Mouse (Mus musculus) CH12.LX (cell line): ENCODE data around the gene Atp2c2. TPM values are rescaled to one million over a fixed set of nuclear protein-coding genes. Genes with fewer than 3 reads are reported as not detected.

ENCODE experiments used
- DNase-seq: peaks from one replicate; pipeline ENCODE4 v3.0.0-alpha.2; 2013; ENCODE audit errors: extremely low read depth
- H3K27ac ChIP-seq: 2 replicates; pipeline ENCODE4 v1.5.1; 2012; ENCODE audit warnings: low read depth, mild to moderate bottlenecking, control low read depth, moderate library complexity; ENCODE audit not compliant: insufficient read depth
- H3K27me3 ChIP-seq: replicated peaks from 2 replicates; pipeline ENCODE3; 2012; ENCODE audit warnings: inconsistent platforms
- H3K36me3 ChIP-seq, 2 experiments: replicated peaks in 1 of 2; 2 replicates each; pipeline versions ENCODE3 to v1.6.1; 2012; ENCODE audit warnings: inconsistent platforms in 1 of 2, low read length in 1 of 2, mild to moderate bottlenecking in 1 of 2, mixed read lengths in 1 of 2, moderate library complexity in 1 of 2; ENCODE audit not compliant: control insufficient read depth in 1 of 2, insufficient read depth in 1 of 2
- H3K4me1 ChIP-seq, 2 experiments: 2 replicates each; pipeline ENCODE4 v1.6.1; 2012; ENCODE audit warnings: inconsistent platforms in 1 of 2, moderate library complexity in 1 of 2; ENCODE audit not compliant: insufficient read depth in 2 of 2, control insufficient read depth in 1 of 2
- H3K4me2 ChIP-seq: 2 replicates; pipeline ENCODE4 v1.6.1; 2012; ENCODE audit warnings: low read depth, mild to moderate bottlenecking, control low read depth; ENCODE audit not compliant: poor library complexity, insufficient read depth, severe bottlenecking
- H3K4me3 ChIP-seq, 3 experiments: fragments of 150-350 bp in 1 of 3; sonication (generic) in 1 of 3; replicated peaks in 1 of 3; 2 replicates each; pipeline versions ENCODE3 to v1.5.1; 2011 to 2012; ENCODE audit warnings: low read depth in 2 of 3, low read length in 2 of 3, mild to moderate bottlenecking in 2 of 3, moderate library complexity in 2 of 3, control low read depth in 1 of 3, improper control_type of control experiment in 1 of 3, inconsistent platforms in 1 of 3, mixed read lengths in 1 of 3; ENCODE audit not compliant: poor library complexity in 1 of 3
- H3K79me2 ChIP-seq: replicated peaks from 2 replicates; pipeline ENCODE4 v1.6.1; 2012; ENCODE audit warnings: mild to moderate bottlenecking, moderate library complexity; ENCODE audit not compliant: control insufficient read depth, poor library complexity, insufficient read depth, severe bottlenecking; ENCODE audit errors: extremely low read depth
- H3K9ac ChIP-seq: 2 replicates; pipeline ENCODE4 v1.6.1; 2012; ENCODE audit warnings: low read depth, mild to moderate bottlenecking, control low read depth, moderate library complexity; ENCODE audit not compliant: insufficient read depth
- H3K9me3 ChIP-seq: replicated peaks from 2 replicates; pipeline ENCODE3; 2012; ENCODE audit warnings: low read length, inconsistent platforms, mixed read lengths
- BHLHE40 ChIP-seq: IDR thresholded peaks from 2 replicates; pipeline ENCODE4 v1.6.1; 2011; ENCODE audit warnings: mild to moderate bottlenecking, low read depth, low read length, improper control_type of control experiment
- CHD1 ChIP-seq: IDR thresholded peaks from 2 replicates; pipeline ENCODE4 v1.6.1; 2012; ENCODE audit warnings: low read depth, low read length, improper control_type of control experiment, inconsistent platforms
- CHD2 ChIP-seq: IDR thresholded peaks from 2 replicates; pipeline ENCODE4 v1.6.1; 2011; ENCODE audit warnings: low read length, improper control_type of control experiment
- CTCF ChIP-seq, 2 experiments: IDR thresholded peaks in 1 of 2; conservative IDR thresholded peaks in 1 of 2; 2 replicates each; pipeline ENCODE4 v1.5.1; 2011 to 2012; ENCODE audit warnings: low read depth in 2 of 2, low read length in 2 of 2, improper control_type of control experiment in 1 of 2, inconsistent platforms in 1 of 2, mild to moderate bottlenecking in 1 of 2, moderate library complexity in 1 of 2
- E2F4 ChIP-seq: IDR thresholded peaks from 2 replicates; pipeline ENCODE4 v1.6.1; 2011; ENCODE audit warnings: low read depth, low read length, improper control_type of control experiment; ENCODE audit not compliant: insufficient replicate concordance
- ELF1 ChIP-seq: IDR thresholded peaks from 2 replicates; pipeline ENCODE4 v1.6.1; 2014; ENCODE audit warnings: low read depth, mild to moderate bottlenecking, inconsistent platforms, low read length, improper control_type of control experiment
- EP300 ChIP-seq: IDR thresholded peaks from 2 replicates; pipeline ENCODE4 v1.6.1; 2011; ENCODE audit warnings: low read length, improper control_type of control experiment
- ETS1 ChIP-seq: conservative IDR thresholded peaks from 2 replicates; pipeline ENCODE4 v1.6.1; 2012; ENCODE audit warnings: low read depth, mild to moderate bottlenecking, inconsistent platforms, low read length, improper control_type of control experiment, moderate library complexity
- HCFC1 ChIP-seq: IDR thresholded peaks from 2 replicates; pipeline ENCODE4 v1.6.1; 2012; ENCODE audit warnings: low read depth, mild to moderate bottlenecking, inconsistent platforms, low read length, improper control_type of control experiment
- IRF4 ChIP-seq: IDR thresholded peaks from 2 replicates; pipeline ENCODE4 v1.6.1; 2014; ENCODE audit warnings: low read depth, mild to moderate bottlenecking, inconsistent platforms, low read length, improper control_type of control experiment
- JUN ChIP-seq: IDR thresholded peaks from 2 replicates; pipeline ENCODE4 v1.6.1; 2011; ENCODE audit warnings: low read depth, mild to moderate bottlenecking, low read length, improper control_type of control experiment, moderate library complexity; ENCODE audit not compliant: insufficient read depth
- JUND ChIP-seq: conservative IDR thresholded peaks from 2 replicates; pipeline ENCODE4 v1.6.1; 2011; ENCODE audit warnings: low read depth, low read length, improper control_type of control experiment
- KAT2A ChIP-seq: IDR thresholded peaks from 2 replicates; pipeline ENCODE4 v1.6.1; 2012; ENCODE audit warnings: low read length, improper control_type of control experiment, inconsistent platforms; ENCODE audit not compliant: insufficient replicate concordance
- MAFK ChIP-seq: IDR thresholded peaks from 2 replicates; pipeline ENCODE4 v1.6.1; 2011; ENCODE audit warnings: low read length, improper control_type of control experiment; ENCODE audit not compliant: insufficient replicate concordance
- MAX ChIP-seq: IDR thresholded peaks from 2 replicates; pipeline ENCODE4 v1.6.1; 2011; ENCODE audit warnings: low read length, improper control_type of control experiment
- MAZ ChIP-seq: IDR thresholded peaks from 2 replicates; pipeline ENCODE4 v1.6.1; 2012; ENCODE audit warnings: low read depth, mild to moderate bottlenecking, inconsistent platforms, low read length, improper control_type of control experiment, moderate library complexity
- MEF2A ChIP-seq: IDR thresholded peaks from 2 replicates; pipeline ENCODE4 v1.6.1; 2014; ENCODE audit warnings: low read depth, mild to moderate bottlenecking, inconsistent platforms, low read length, improper control_type of control experiment, borderline replicate concordance
- MXI1 ChIP-seq: IDR thresholded peaks from 2 replicates; pipeline ENCODE4 v1.6.1; 2011; ENCODE audit warnings: mild to moderate bottlenecking, low read depth, low read length, improper control_type of control experiment
- MYC ChIP-seq: IDR thresholded peaks from 2 replicates; pipeline ENCODE4 v1.6.1; 2011; ENCODE audit warnings: low read depth, mild to moderate bottlenecking, improper control_type of control experiment, low read length
- NELFE ChIP-seq: IDR thresholded peaks from 2 replicates; pipeline ENCODE4 v1.6.1; 2011; ENCODE audit warnings: low read depth, low read length, improper control_type of control experiment
- NRF1 ChIP-seq: IDR thresholded peaks from 2 replicates; pipeline ENCODE4 v1.6.1; 2014; ENCODE audit warnings: low read depth, mild to moderate bottlenecking, inconsistent platforms, low read length, improper control_type of control experiment, moderate library complexity
- PAX5 ChIP-seq: IDR thresholded peaks from 2 replicates; pipeline ENCODE4 v1.6.1; 2012; ENCODE audit warnings: low read length, inconsistent platforms, mixed read lengths
- POLR2A ChIP-seq: IDR thresholded peaks from 2 replicates; pipeline ENCODE4 v1.6.1; 2011; ENCODE audit warnings: low read depth, mild to moderate bottlenecking, improper control_type of control experiment, low read length
- POLR2AphosphoS2 ChIP-seq: IDR thresholded peaks from 2 replicates; pipeline ENCODE4 v1.6.1; 2011; ENCODE audit warnings: low read depth, low read length, improper control_type of control experiment
- RAD21 ChIP-seq: IDR thresholded peaks from 2 replicates; pipeline ENCODE4 v1.6.1; 2011; ENCODE audit warnings: low read depth, mild to moderate bottlenecking, low read length, improper control_type of control experiment, moderate library complexity
- RCOR1 ChIP-seq: conservative IDR thresholded peaks from 2 replicates; pipeline ENCODE4 v1.6.1; 2012; ENCODE audit warnings: low read depth, mild to moderate bottlenecking, inconsistent platforms, low read length, improper control_type of control experiment
- SIN3A ChIP-seq: IDR thresholded peaks from 2 replicates; pipeline ENCODE4 v1.6.1; 2012; ENCODE audit warnings: low read length, improper control_type of control experiment, inconsistent platforms
- SMC3 ChIP-seq: IDR thresholded peaks from 2 replicates; pipeline ENCODE4 v1.6.1; 2011; ENCODE audit warnings: low read depth, low read length, improper control_type of control experiment
- TBP ChIP-seq: conservative IDR thresholded peaks from 2 replicates; pipeline ENCODE4 v1.6.1; 2011; ENCODE audit warnings: low read depth, low read length, improper control_type of control experiment
- TCF12 ChIP-seq: IDR thresholded peaks from 2 replicates; pipeline ENCODE4 v1.6.1; 2014; ENCODE audit warnings: low read depth, mild to moderate bottlenecking, inconsistent platforms, low read length, improper control_type of control experiment
- UBTF ChIP-seq: IDR thresholded peaks from 2 replicates; pipeline ENCODE4 v1.6.1; 2012; ENCODE audit warnings: low read depth, mild to moderate bottlenecking, inconsistent platforms, low read length, improper control_type of control experiment, moderate library complexity
- USF1 ChIP-seq: IDR thresholded peaks from 2 replicates; pipeline ENCODE4 v1.6.1; 2014; ENCODE audit warnings: low read depth, mild to moderate bottlenecking, inconsistent platforms, low read length, improper control_type of control experiment
- ZC3H11A ChIP-seq: IDR thresholded peaks from 2 replicates; pipeline ENCODE4 v1.6.1; 2012; ENCODE audit warnings: low read depth, mild to moderate bottlenecking, inconsistent platforms, low read length, improper control_type of control experiment
- ZKSCAN1 ChIP-seq: IDR thresholded peaks from 2 replicates; pipeline ENCODE4 v1.6.1; 2012; ENCODE audit warnings: low read depth, inconsistent platforms, low read length, improper control_type of control experiment, borderline replicate concordance
- ZNF384 ChIP-seq: IDR thresholded peaks from 2 replicates; pipeline ENCODE4 v1.6.1; 2012; ENCODE audit warnings: low read depth, low read length, improper control_type of control experiment, inconsistent platforms
- dilution Hi-C: fragments of 300-500 bp; cut with MboI; formaldehyde crosslinking; loops from 2 replicates; pipeline ENCODE4 v1.14.3; 2020; ENCODE audit warnings: low sequenced_read_pairs; ENCODE audit not compliant: extremely low pct_unique_long_range_greater_than_20kb, extremely low pct_ligation_motif_present
- in situ Hi-C: fragments of 300-500 bp; cut with MboI; formaldehyde crosslinking; loops from 3 replicates; pipeline ENCODE4 v1.14.3; 2019; ENCODE audit warnings: low sequenced_read_pairs, low pct_ligation_motif_present, low pct_unique_long_range_greater_than_20kb, mixed read lengths
- polyA plus RNA-seq: library from polyadenylated mRNA; unstranded; fragments of >175 nt; gene quantifications from 2 replicates; pipeline ENCODE4 v1.2.1, GENCODE M21; 2012; ENCODE audit warnings: low read depth; ENCODE audit not compliant: insufficient read length
- total RNA-seq, 2 experiments: library from RNA; depleted of rRNA; stranded (reverse); fragments of 300-350 nt in 1 of 2; fragments of >200 nt in 1 of 2; gene quantifications; 2 replicates each; pipeline ENCODE4 v1.2.3; 2012 to 2014

Atp2c2 gene
- total and polyA plus RNA-seq, 3 experiments: not detected

GRCm38 (mm10) chr8:119778263-119778662 lies 78.5 kb downstream of the Atp2c2 start, which contains the start of gene Tldc1 (continued):
- 0 out of 2 replicates have a peak, but pooled peaks have one; percentile 30 for TF ChIP-seq KAT2A
- no peak for TF ChIP-seq MAX
- no peak for TF ChIP-seq PAX5
- TF ChIP-seq MEF2A: no peak
- TF ChIP-seq TCF12: peak; percentile 52
- 0 out of 2 replicates have a peak, but pooled peaks have one; percentile 66 for TF ChIP-seq SIN3A

- dilution Hi-C loops: no loop called here
- Histone ChIP-seq H3K36me3 (no peaks in the 10 kb centered on the region), H3K4me2 (peak overlapping the region; percentile 53), H3K27me3 (peaks cover 2% of the 10 kb centered on the region), H3K9ac (no peak overlapping the region), H3K9me3 (no peaks in the 10 kb centered on the region), H3K27ac (no peak overlapping the region), H3K79me2 (no peaks in the 10 kb centered on the region), H3K4me1 (peaks cover 8 to 41% of the 10 kb centered on the region in 2 experiments), H3K4me3 (no peak overlapping the region)
- in situ Hi-C loops: loop anchor here (5.0 kb wide), 1 partner anchor 92 kb away; no protein-coding TSS in a partner anchor
- peak; percentile 92 for DNase-seq
- no peak for TF ChIP-seq EP300
- TF ChIP-seq KAT2A: no peak
- TF ChIP-seq ZKSCAN1: no peak
- TF ChIP-seq MXI1: no peak
- TF ChIP-seq POLR2AphosphoS2: no peak
- TF ChIP-seq ETS1: no peak
- no peak for TF ChIP-seq TBP
- TF ChIP-seq TCF12: 0 out of 2 replicates have a peak, but pooled peaks have one; percentile 15
- TF ChIP-seq MAFK: no peak
- no peak for TF ChIP-seq CHD1
- peak; percentile 74 for TF ChIP-seq USF1
- peak; percentile 75; the same call in 1 of the 2 replicates for TF ChIP-seq NELFE
- TF ChIP-seq CTCF (conservative IDR thresholded peaks at IDR 0.05 in 1 of 2, IDR thresholded peaks at IDR 0.05 in 1 of 2; ENCODE audit: low read depth in 2 of 2, low read length in 2 of 2): peak; percentile 95 to 99
- TF ChIP-seq JUN: no peak
- TF ChIP-seq UBTF: no peak
- TF ChIP-seq CHD2: no peak
- TF ChIP-seq PAX5: no peak
- 0 out of 2 replicates have a peak, but pooled peaks have one; percentile 29 for TF ChIP-seq ZC3H11A
- TF ChIP-seq BHLHE40: no peak
- TF ChIP-seq MYC: peak; percentile 95
- TF ChIP-seq MAZ: no peak
- no peak for TF ChIP-seq RCOR1
- no peak for TF ChIP-seq POLR2A
- TF ChIP-seq SMC3: peak; percentile 92
- no peak for TF ChIP-seq HCFC1
- no peak for TF ChIP-seq E2F4
- TF ChIP-seq SIN3A: no peak
- peak; percentile 49; the same call in 1 of the 2 replicates for TF ChIP-seq MEF2A
- TF ChIP-seq JUND: no peak; the same call in 1 of the 2 replicates
- peak; percentile 26; the same call in 1 of the 2 replicates for TF ChIP-seq NRF1
- TF ChIP-seq MAX: peak; percentile 96
- peak; percentile 91 for TF ChIP-seq RAD21
- no peak for TF ChIP-seq ZNF384
- TF ChIP-seq ELF1: no peak
- 0 out of 2 replicates have a peak, but pooled peaks have one; percentile 40 for TF ChIP-seq IRF4
Observed at GRCm38 (mm10) chr8:119779013-119779737, 79.4 kb downstream of the Atp2c2 start.
